Mouse (Mus musculus) thymus, adult 2 months (tissue): ENCODE results near the gene Prkd1.

ENCODE experiments used
- CTCF ChIP-seq: fragments of 200-500 bp; IDR thresholded peaks from 2 replicates; pipeline ENCODE4 v1.5.1; 2012; ENCODE audit warnings: mild to moderate bottlenecking, control low read depth, low read length, moderate library complexity, borderline replicate concordance; ENCODE audit not compliant: control insufficient read depth, poor library complexity, insufficient read depth; ENCODE audit errors: extremely low read depth
- POLR2A ChIP-seq: fragments of 200-500 bp; IDR thresholded peaks from 2 replicates; pipeline ENCODE4 v1.6.1; 2012; ENCODE audit warnings: mild to moderate bottlenecking, low read length, control low read depth, moderate library complexity; ENCODE audit not compliant: control insufficient read depth, poor library complexity, insufficient read depth; ENCODE audit errors: extremely low read depth

DNA sequence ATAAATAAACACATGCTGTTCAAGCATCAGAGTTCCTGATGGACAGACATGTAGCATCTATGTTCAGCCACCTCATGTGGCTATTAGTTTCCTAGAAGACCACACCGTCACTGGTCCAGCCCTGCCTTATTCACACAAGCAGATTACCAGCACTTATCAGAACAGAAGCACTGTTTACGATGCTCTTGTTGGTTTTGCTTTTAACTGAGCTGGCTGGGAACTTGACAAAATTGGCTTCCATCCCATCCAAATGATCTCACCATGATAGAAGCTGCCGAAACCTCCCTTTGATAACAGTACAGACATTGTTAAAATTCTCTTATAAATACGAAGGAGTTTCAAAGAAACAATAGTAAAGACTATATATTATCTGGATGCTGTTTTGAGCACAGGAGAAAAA, 24.7 kb downstream of the Prkd1 start:
- TF ChIP-seq POLR2A, result no peak
- TF ChIP-seq CTCF, result no peak
